Mouse (Mus musculus) forebrain, embryonic 16.5 days (tissue): Measurements from ENCODE around the gene Zfp39. TPM values are rescaled to one million over a fixed set of nuclear protein-coding genes. Genes with fewer than 3 reads are reported as not detected.

ENCODE experiments used
- ATAC-seq: fragments of 200-750 bp; cut with Nextera tagmentation; 2 replicates; pipeline ENCODE4 v1.8.0; 2017; ENCODE audit warnings: mild to moderate bottlenecking, moderate library complexity
- H3K27ac ChIP-seq: fragments of 300-500 bp; sonication (generic); 2 replicates; pipeline ENCODE4 v1.5.1; 2014; ENCODE audit warnings: low read length, control low read depth
- H3K27me3 ChIP-seq: fragments of 300-500 bp; sonication (generic); replicated peaks from 2 replicates; pipeline ENCODE4 v1.6.1; 2014; ENCODE audit warnings: low read length; ENCODE audit not compliant: control insufficient read depth, insufficient read depth
- H3K36me3 ChIP-seq: fragments of 300-500 bp; sonication (generic); 2 replicates; pipeline ENCODE4 v1.6.1; 2014; ENCODE audit not compliant: control insufficient read depth, insufficient read depth
- H3K4me1 ChIP-seq: fragments of 300-500 bp; sonication (generic); replicated peaks from 2 replicates; pipeline ENCODE4 v1.6.1; 2014; ENCODE audit warnings: low read length; ENCODE audit not compliant: control insufficient read depth, insufficient read depth
- H3K4me2 ChIP-seq: fragments of 300-500 bp; sonication (generic); 2 replicates; pipeline ENCODE4 v1.6.1; 2014; ENCODE audit warnings: mild to moderate bottlenecking, low read length, control low read depth
- H3K4me3 ChIP-seq: fragments of 300-500 bp; sonication (generic); replicated peaks from 2 replicates; pipeline ENCODE4 v1.5.1; 2014; ENCODE audit warnings: mild to moderate bottlenecking, low read length, control low read depth
- H3K9ac ChIP-seq: fragments of 300-500 bp; sonication (generic); replicated peaks from 2 replicates; pipeline ENCODE4 v1.6.1; 2014; ENCODE audit warnings: low read depth, low read length, control low read depth
- H3K9me3 ChIP-seq: fragments of 300-500 bp; sonication (generic); 2 replicates; pipeline ENCODE4 v1.6.1; 2016; ENCODE audit warnings: low read length; ENCODE audit not compliant: control insufficient read depth
- WGBS: fragments of 180-500 bp; shearing (Covaris S2); extraction: QIAGEN DNeasy Blood & Tissue Kit; methylation state at CpG from one replicate; pipeline ENCODE4 v1.1.7; 2014; 5-methylcytosine and 5-hydroxymethylcytosine counted together
- polyA plus RNA-seq: library from polyadenylated mRNA; unstranded; fragments of >200 nt; fragmentation: Nextera tagmentation; extraction: Ambion mirVana; gene quantifications from 2 replicates; pipeline ENCODE4 v1.2.1, GENCODE M21; 2015

The Zfp39 gene
- polyA plus RNA-seq, 1 experiment from 2014 or later = 8.1 TPM

- 82% methylated on average over 5 of the region's 5 CpGs for WGBS
Observed at GRCm38 (mm10) chr11:58944136-58944535, 40.1 kb upstream of the Zfp39 start.

GRCm38 (mm10) chr11:58939088-58939439, 35.0 kb upstream of the Zfp39 start:
- peak overlapping the region; percentile 94 for H3K4me3 ChIP-seq
- H3K9me3 ChIP-seq = no peaks in the 10 kb centered on the region
- WGBS = 14% methylated on average over 6 of the region's 6 CpGs
- peak; percentile 21; the same call in 1 of the 2 replicates for ATAC-seq
- peak overlapping the region; percentile 98 for H3K9ac ChIP-seq
- peaks cover 19% of the 10 kb centered on the region for H3K4me1 ChIP-seq
- H3K4me2 ChIP-seq = peak overlapping the region; percentile 96
- H3K36me3 ChIP-seq = peaks cover 10% of the 10 kb centered on the region
- H3K27me3 ChIP-seq = no peaks in the 10 kb centered on the region
- H3K27ac ChIP-seq = peak overlapping the region; percentile 84

More at GRCm38 (mm10) chr11:58944136-58944535, 40.1 kb upstream of the Zfp39 start:
- Histone ChIP-seq H3K9me3 (no peaks in the 10 kb centered on the region), H3K27ac (no peak overlapping the region), H3K9ac (no peak overlapping the region), H3K4me1 (peaks cover 2% of the 10 kb centered on the region; the same call in 1 of the 2 replicates), H3K27me3 (no peaks in the 10 kb centered on the region), H3K4me2 (no peak overlapping the region), H3K4me3 (no peak overlapping the region), H3K36me3 (no peaks in the 10 kb centered on the region)
- no peak for ATAC-seq

GRCm38 (mm10) chr11:58938322-58939087, 34.5 kb upstream of the Zfp39 start, which contains the start of gene Rnf187:
Gene Rnf187 (minus strand): TSS chr11:58938916.
- under 1% methylated on average over 82 of the region's 95 CpGs for WGBS
- Histone ChIP-seq H3K9me3 (no peaks in the 10 kb centered on the region), H3K27ac (peak within 1 kb of the TSS; percentile 84), H3K4me2 (peak within 1 kb of the TSS; percentile 96), H3K36me3 (peaks cover 15% of the 10 kb centered on the region), H3K27me3 (no peaks in the 10 kb centered on the region), H3K4me3 (peak within 1 kb of the TSS; percentile 94), H3K4me1 (peaks cover 19% of the 10 kb centered on the region), H3K9ac (peak within 1 kb of the TSS; percentile 98)
- peak; percentile 98 for ATAC-seq

GRCm38 (mm10) chr11:58937909-58938308, 33.9 kb upstream of the Zfp39 start:
- peak overlapping the region; percentile 98 for H3K9ac ChIP-seq
- ATAC-seq = no peak; the same call in 1 of the 2 replicates
- under 1% methylated on average over 13 of the region's 13 CpGs for WGBS
- H3K4me2 ChIP-seq = peak overlapping the region; percentile 96
- H3K9me3 ChIP-seq = no peaks in the 10 kb centered on the region
- peaks cover 21% of the 10 kb centered on the region for H3K36me3 ChIP-seq
- H3K4me3 ChIP-seq = peak overlapping the region; percentile 94
- H3K27ac ChIP-seq = peak overlapping the region; percentile 84
- no peaks in the 10 kb centered on the region for H3K27me3 ChIP-seq
- H3K4me1 ChIP-seq = peaks cover 19% of the 10 kb centered on the region

GRCm38 (mm10) chr11:58931576-58931975, 27.6 kb upstream of the Zfp39 start:
- Histone ChIP-seq H3K9me3 (no peaks in the 10 kb centered on the region), H3K36me3 (peaks cover 32% of the 10 kb centered on the region), H3K27ac (no peak overlapping the region), H3K4me2 (no peak overlapping the region), H3K9ac (no peak overlapping the region), H3K4me3 (no peak overlapping the region), H3K4me1 (peaks cover 14% of the 10 kb centered on the region; the same call in 1 of the 2 replicates), H3K27me3 (no peaks in the 10 kb centered on the region)
- ATAC-seq = no peak
- WGBS = 79% methylated on average over 4 of the region's 4 CpGs

- Histone ChIP-seq H3K4me3 (no peak overlapping the region), H3K27me3 (no peaks in the 10 kb centered on the region), H3K9me3 (no peaks in the 10 kb centered on the region), H3K27ac (no peak overlapping the region), H3K4me2 (no peak overlapping the region), H3K36me3 (peaks cover 26% of the 10 kb centered on the region), H3K4me1 (peaks cover 7% of the 10 kb centered on the region; the same call in 1 of the 2 replicates), H3K9ac (no peak overlapping the region)
- ATAC-seq = no peak
- WGBS = 96% methylated on average over 3 of the region's 3 CpGs
Observed at GRCm38 (mm10) chr11:58930254-58930653, 26.2 kb upstream of the Zfp39 start.

GRCm38 (mm10) chr11:58929641-58930040, 25.6 kb upstream of the Zfp39 start:
- Histone ChIP-seq H3K4me1 (peaks cover 7% of the 10 kb centered on the region; the same call in 1 of the 2 replicates), H3K9me3 (no peaks in the 10 kb centered on the region), H3K27me3 (no peaks in the 10 kb centered on the region), H3K9ac (no peak overlapping the region), H3K36me3 (peaks cover 26% of the 10 kb centered on the region), H3K4me3 (no peak overlapping the region), H3K4me2 (no peak overlapping the region), H3K27ac (no peak overlapping the region)
- WGBS = 69% methylated on average over 3 of the region's 3 CpGs
- no peak for ATAC-seq

- no peak overlapping the region for H3K9ac ChIP-seq
- H3K9me3 ChIP-seq = no peaks in the 10 kb centered on the region
- H3K4me3 ChIP-seq = no peak overlapping the region
- H3K27me3 ChIP-seq = no peaks in the 10 kb centered on the region
- H3K4me2 ChIP-seq = no peak overlapping the region
- ATAC-seq = no peak
- 67% methylated on average over 4 of the region's 4 CpGs for WGBS
- no peak overlapping the region for H3K27ac ChIP-seq
- peaks cover 22% of the 10 kb centered on the region for H3K36me3 ChIP-seq
- peaks cover 7% of the 10 kb centered on the region; the same call in 1 of the 2 replicates for H3K4me1 ChIP-seq
Observed at GRCm38 (mm10) chr11:58929055-58929454, 25.0 kb upstream of the Zfp39 start.

GRCm38 (mm10) chr11:58927790-58928651, 24.0 kb upstream of the Zfp39 start:
- peaks cover 11% of the 10 kb centered on the region for H3K36me3 ChIP-seq
- no peaks in the 10 kb centered on the region for H3K27me3 ChIP-seq
- H3K27ac ChIP-seq = no peak overlapping the region; the same call in 1 of the 2 replicates
- H3K4me1 ChIP-seq = peaks cover 7% of the 10 kb centered on the region; the same call in 1 of the 2 replicates
- peak overlapping the region; percentile 35 for H3K4me2 ChIP-seq
- H3K9me3 ChIP-seq = no peaks in the 10 kb centered on the region
- WGBS = 32% methylated on average over 20 of the region's 20 CpGs
- peak overlapping the region; percentile 15 for H3K4me3 ChIP-seq
- ATAC-seq = peak; percentile 67
- 0 out of 2 replicates have a peak overlapping the region, but pooled peaks have one; percentile 30 for H3K9ac ChIP-seq
